20 mouse cellular contexts compared by ENCODE assay signal in genomic region chr2:131594871-131595270, GRCm38 (mm10). TPM values are rescaled to one million over a fixed set of nuclear protein-coding genes. Genes with fewer than 3 reads are reported as not detected.
DNase-seq lines count a peak whose midpoint lies in the region.
"Had no signal": no experiment of that assay in that cellular context is flagged by ENCODE, and none has a peak within 500 bp of the region (broad histone marks: within the 10 kb centered on the region; RNA-seq: fewer than 3 reads in every experiment).

No protein-coding gene starts in this region.

- intact Hi-C loops in left cerebral cortex, postnatal 4 days (cut with DNase I) = no loop called here

- peak; percentile 63 to 77 for DNase-seq in cerebellum, postnatal 10 days
- no peak for DNase-seq in cerebellum, postnatal 36 days
- peak; percentile 51 to 60 for DNase-seq in cerebellum, postnatal 14 days
- DNase-seq in cerebellum, postnatal 4 days (ENCODE audit: low spot score in 2 of 2) = no peak
- peak; percentile 60 for DNase-seq in heart, adult 11 months
- no peak for DNase-seq in heart, adult 9 months (ENCODE audit: low spot score in 2 of 2)
- DNase-seq in left cerebral cortex, postnatal 4 days = peak; percentile 31
- DNase-seq in left cerebral cortex, adult 9 months (ENCODE audit: low spot score in 2 of 2) = no peak
- DNase-seq: adrenal gland, adult 2 months; adrenal gland, adult 8-10 months; adrenal gland, postnatal 10 days; adrenal gland, postnatal 14 days; adrenal gland, postnatal 25 days; adrenal gland, postnatal 36 days; B cell, adult 2 months; cerebellum, adult 11 months; cerebellum, adult 11-12 months had no signal

RNA-seq across cellular contexts. Expression of gene Adra1d, which starts 32.8 kb away (rescaled TPM):
- total RNA-seq in left cerebral cortex, postnatal 4 days (2021) = 1 to 10 TPM; 2.6 to 4.5 TPM
- total RNA-seq: CH12.LX, G1E, MEL had no signal

Comparison
In these comparisons a context has a peak if more than half of its experiments do, and no peak if none do; other contexts are left out.
1. DNase-seq: peak in cerebellum, postnatal 10 days (2 of 2), cerebellum, postnatal 14 days (2 of 2), heart, adult 11 months (single experiment) and left cerebral cortex, postnatal 4 days (single experiment); none in cerebellum, postnatal 36 days (0 of 2), cerebellum, postnatal 4 days (0 of 2), heart, adult 9 months (0 of 2) and left cerebral cortex, adult 9 months (0 of 2).